Mouse (Mus musculus): ENCODE measurements around the gene Arhgap4.

DNA sequence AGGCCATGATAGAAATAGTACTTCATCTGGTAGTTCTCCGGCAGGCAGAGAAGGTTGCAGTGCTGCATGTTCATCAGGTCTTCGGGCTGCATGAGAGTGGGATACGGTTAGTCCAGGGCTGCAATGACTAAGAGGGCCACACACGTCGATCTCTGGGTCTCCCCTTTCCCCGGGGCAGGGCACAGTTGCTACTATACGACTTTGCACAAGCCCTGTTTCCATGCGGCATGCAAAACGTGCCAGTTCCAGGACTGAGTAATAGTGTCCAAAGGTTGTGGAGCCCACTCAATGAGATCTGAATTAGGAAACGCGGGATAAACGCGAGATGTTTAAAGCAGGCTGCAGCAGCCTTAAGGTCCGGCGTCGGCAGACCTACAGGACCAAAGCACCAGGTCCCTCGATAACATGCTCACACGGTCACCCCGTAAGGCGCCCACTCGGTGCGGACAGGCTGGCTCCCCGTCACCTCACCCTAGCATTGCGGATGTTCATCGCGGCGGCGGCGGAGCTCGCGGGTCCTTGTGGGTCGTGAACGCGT lies 316 bp downstream of the Arhgap4 start:
- TF ChIP-seq CTCF (IDR thresholded peaks at IDR 0.05; ENCODE audit: low read depth, low read length) (no peak), TAL1 (conservative IDR thresholded peaks at IDR 0.05; ENCODE audit: low read depth, low read length) (no peak)
